Mouse (Mus musculus) MEL-GATA-1-ER (cell line): ENCODE measurements around the gene Fras1.

ENCODE experiments used
- DNase-seq: peaks from one replicate; pipeline ENCODE4 v3.0.0-alpha.2; 2012; ENCODE audit warnings: low read depth; ENCODE audit errors: extremely low read depth

Gene Fras1

GRCm38 (mm10) chr5:96558049-96558804, 184.5 kb downstream of the Fras1 start:
- no peak for DNase-seq

- DNase-seq: no peak
Measured at GRCm38 (mm10) chr5:96574586-96574985, 200.8 kb downstream of the Fras1 start.

DNA sequence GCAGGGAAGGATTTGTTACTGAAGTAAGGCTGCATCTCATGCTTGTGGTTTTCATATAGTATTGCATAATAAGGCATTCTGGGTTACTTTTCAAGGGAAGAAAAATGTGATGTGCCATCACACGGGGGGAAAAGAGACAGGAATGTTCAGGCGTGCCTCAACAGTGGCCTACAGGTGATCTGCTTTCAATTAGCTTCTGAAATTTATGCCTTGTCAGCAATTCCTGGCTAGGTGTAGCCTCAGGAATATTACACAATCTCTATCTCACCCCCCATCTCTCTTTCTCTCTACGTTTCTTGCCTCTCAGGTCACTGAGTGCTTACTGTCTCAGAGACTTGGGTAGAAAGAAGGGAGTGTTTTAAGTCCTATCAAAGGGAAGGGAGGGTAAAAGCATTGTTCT, 204.9 kb downstream of the Fras1 start:
- no peak for DNase-seq

GRCm38 (mm10) chr5:96579938-96580337, 206.2 kb downstream of the Fras1 start:
- DNase-seq: no peak

GRCm38 (mm10) chr5:96584730-96585129, 211.0 kb downstream of the Fras1 start:
- no peak for DNase-seq

- no peak for DNase-seq
Measured at GRCm38 (mm10) chr5:96590621-96591020, 216.9 kb downstream of the Fras1 start.

DNA sequence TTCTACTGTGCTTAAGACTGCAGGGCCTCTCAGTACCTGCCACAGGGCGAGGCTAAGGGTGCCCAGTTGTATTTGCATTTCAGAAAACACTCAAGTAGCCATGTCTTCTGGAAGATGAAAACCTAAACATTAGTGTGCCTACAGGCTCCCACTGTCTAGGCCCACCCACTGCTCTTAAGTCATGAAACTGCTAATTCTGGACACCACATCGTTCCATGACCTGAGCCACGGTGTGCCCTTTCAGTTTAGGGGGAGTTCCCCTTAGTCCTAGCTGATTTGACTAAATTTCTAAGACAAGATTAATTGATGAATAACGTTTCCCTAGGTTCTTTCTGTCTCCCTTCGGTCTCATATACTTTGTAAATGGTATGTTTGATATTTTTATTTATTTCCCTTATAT, 222.0 kb downstream of the Fras1 start:
- no peak for DNase-seq

- DNase-seq: no peak
Measured at GRCm38 (mm10) chr5:96603974-96604769, 230.4 kb downstream of the Fras1 start.

- no peak for DNase-seq
Measured at GRCm38 (mm10) chr5:96608036-96608435, 234.3 kb downstream of the Fras1 start.

- no peak for DNase-seq
Measured at GRCm38 (mm10) chr5:96608581-96609280, 235.0 kb downstream of the Fras1 start.

DNA sequence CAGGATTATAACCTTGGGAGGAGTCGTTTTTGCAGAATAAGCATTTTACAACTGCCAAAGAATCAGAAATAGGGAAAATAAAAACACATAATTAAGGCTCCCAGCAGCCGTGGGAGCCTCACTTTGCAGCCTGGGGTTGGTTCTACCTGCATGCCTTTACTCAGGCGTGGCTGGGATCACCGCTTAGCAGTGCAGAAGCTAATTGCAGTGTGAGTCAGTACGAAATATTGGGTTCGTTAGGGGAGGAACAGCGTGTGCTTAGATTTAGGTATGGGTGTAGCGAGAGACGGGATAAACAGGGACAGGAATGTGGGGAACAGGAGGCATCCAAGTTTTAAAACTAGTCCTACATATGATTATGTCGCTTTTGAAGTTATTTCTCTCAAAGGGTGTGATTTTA, 238.3 kb downstream of the Fras1 start:
- no peak for DNase-seq

GRCm38 (mm10) chr5:96616954-96617646, 243.3 kb downstream of the Fras1 start:
- DNase-seq: no peak

- DNase-seq: no peak
Measured at GRCm38 (mm10) chr5:96618008-96618407, 244.3 kb downstream of the Fras1 start.

GRCm38 (mm10) chr5:96620209-96620608, 246.5 kb downstream of the Fras1 start:
- DNase-seq: no peak

DNA sequence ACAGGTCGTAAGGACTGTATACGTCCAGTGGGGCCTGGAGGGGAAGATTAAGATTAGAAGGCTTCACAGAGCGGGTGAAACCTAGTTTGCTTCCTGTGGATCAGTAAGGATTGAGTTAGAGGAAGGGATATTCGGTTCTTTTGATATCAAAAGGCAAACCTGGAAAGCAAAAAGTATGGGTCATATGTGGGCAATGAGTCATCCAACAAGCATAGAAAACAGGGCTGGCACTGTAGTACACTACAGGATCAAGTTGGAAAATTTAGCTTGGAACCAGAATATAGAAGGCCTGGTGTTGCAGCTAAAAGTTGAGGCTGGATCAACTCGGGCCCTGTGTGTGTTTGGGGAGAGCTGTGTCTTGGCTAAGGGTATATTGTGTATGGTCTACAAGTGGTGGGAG, 246.9 kb downstream of the Fras1 start:
- no peak for DNase-seq

DNA sequence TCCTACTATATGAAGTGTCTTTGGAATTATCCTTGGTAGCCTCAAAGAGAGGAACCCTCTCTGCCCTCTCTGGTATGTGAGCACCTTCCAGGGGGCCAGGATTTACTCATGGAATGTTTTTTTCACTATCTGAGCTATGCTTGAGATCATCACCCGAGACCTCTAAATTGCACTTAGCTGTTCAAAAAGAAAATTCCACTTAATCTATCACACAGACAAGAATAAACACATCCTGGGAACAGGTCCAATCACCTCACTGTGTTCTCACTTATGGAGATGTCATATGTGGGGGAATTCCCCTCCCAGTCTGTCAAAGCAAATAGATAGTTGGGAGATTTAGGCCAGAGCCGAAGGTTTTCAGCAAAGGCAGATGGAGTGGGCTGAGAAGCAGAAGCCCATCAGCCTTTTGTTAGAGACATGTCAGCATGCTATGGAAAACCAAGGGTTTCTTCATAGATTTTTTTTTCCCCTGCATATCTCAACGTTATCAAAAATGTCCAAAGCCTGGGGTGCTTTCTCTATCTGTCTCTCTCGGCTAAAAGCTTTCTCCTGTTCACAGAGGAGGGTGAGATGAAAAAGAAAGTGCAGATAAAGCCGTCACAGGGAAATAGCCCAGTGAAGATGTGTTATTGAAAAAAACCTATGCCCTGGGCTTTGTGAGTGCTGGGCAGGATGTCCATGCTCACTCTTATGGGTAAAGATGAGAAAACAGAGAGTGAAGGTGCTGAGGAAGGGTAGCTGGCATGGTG, 249.0 kb downstream of the Fras1 start:
- no peak for DNase-seq

DNA sequence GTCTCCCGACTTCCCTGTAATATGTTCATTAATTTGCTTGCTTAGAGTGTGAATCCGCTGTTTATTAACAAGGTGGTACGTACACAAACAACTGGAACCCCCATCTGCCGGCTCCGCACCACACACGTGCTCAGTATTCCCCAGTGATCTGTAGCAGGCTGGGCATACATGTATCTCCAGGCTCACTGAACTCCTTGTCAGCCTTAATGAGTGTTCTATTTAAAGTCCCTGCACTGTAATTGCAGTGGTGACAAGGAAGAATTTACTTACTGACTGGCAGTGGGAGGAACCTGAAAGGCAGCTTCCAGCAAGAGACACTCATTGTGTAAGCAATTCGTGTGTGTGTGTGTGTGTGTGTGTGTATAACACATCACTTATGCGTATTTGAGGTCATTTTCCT, 256.1 kb downstream of the Fras1 start:
- no peak for DNase-seq

GRCm38 (mm10) chr5:96635146-96635862, 261.5 kb downstream of the Fras1 start:
- no peak for DNase-seq

GRCm38 (mm10) chr5:96635866-96636265, 262.1 kb downstream of the Fras1 start:
- DNase-seq: no peak
